Mouse (Mus musculus) lung, adult 2 months (tissue): ENCODE data around the gene Gm40193.

Experiments
- CTCF ChIP-seq: fragments of 200-500 bp; IDR thresholded peaks from 2 replicates; pipeline ENCODE4 v1.5.1; 2011; ENCODE audit warnings: mild to moderate bottlenecking, low read length, control low read depth; ENCODE audit not compliant: insufficient read depth
- POLR2A ChIP-seq: fragments of 200-500 bp; IDR thresholded peaks from 2 replicates; pipeline ENCODE4 v1.6.1; 2011; ENCODE audit warnings: low read depth, mild to moderate bottlenecking, control low read depth, low read length, borderline replicate concordance; ENCODE audit errors: extremely low read depth

DNA sequence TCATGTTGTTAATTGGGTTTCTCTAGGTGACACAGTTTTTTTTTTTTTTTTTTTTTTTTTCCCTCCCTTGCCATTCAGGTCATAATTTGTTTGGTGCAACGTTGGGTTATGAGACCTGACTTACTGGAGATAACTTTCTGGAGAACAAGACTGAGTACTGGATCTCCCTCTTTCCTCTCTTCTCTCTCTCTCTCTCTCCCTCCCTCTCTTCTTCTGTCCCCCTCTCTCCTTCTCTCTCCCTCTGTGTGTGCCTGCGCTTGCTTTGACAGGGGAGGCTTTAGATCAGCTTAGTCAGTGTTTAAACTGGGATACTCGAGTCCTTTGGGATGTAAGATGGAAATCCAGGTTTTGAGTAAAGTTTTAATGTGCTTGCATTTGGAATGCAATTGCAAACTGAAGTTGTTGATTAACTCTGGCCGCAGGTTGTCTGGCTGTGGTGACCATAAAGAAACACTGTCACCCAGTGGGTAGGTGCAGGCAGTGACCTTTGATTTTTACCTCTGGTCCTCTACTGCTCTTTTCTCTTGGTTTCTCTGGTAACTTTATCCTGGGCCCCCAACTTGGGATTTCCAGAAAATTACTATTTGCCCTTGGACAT is 31.6 kb upstream of the Gm40193 start:
- no peak for TF ChIP-seq CTCF
- no peak for TF ChIP-seq POLR2A
